Mouse (Mus musculus) naive thymus-derived CD4-positive, alpha-beta T cell, adult 5 months (primary cell): Measurements from ENCODE around the gene Olfr974. TPM values are rescaled to one million over a fixed set of nuclear protein-coding genes. Genes with fewer than 3 reads are reported as not detected.

ENCODE experiments used
- polyA plus RNA-seq: library from polyadenylated mRNA; unstranded; fragments of 100-300 nt; shearing (Covaris generic); gene quantifications from one replicate; pipeline ENCODE4 v1.2.1, GENCODE M21; 2017

Gene Olfr974
- polyA plus RNA-seq, result 0.12 TPM

GRCm38 (mm10) chr9:39937201-39937600 is at the start of gene Olfr974:
Gene Olfr974, plus strand, starts transcription at chr9:39937501.

GRCm38 (mm10) chr9:39907036-39907435 is 30.3 kb upstream of the Olfr974 start, which contains the start of gene Olfr229:
Gene Olfr229, plus strand, starts transcription at chr9:39907336.

GRCm38 (mm10) chr9:39951946-39952345 is 14.6 kb downstream of the Olfr974 start, which contains the start of gene Olfr975:
Gene Olfr975, minus strand, starts transcription at chr9:39952046.

GRCm38 (mm10) chr9:39961033-39961432 is 23.7 kb downstream of the Olfr974 start, which contains the start of gene Olfr976:
Gene Olfr976, minus strand, starts transcription at chr9:39961133.

GRCm38 (mm10) chr9:39991813-39992212 is 54.5 kb downstream of the Olfr974 start, which contains the start of gene Olfr978:
Gene Olfr978, plus strand, starts transcription at chr9:39992113.

Other genes starting within 250 kb of the Olfr974 start
- not detected for gene Olfr149, start 230.4 kb upstream of the Olfr974 start, polyA plus RNA-seq
- not detected for gene Olfr965, start 226.1 kb upstream of the Olfr974 start, polyA plus RNA-seq
- gene Olfr150, start 206.5 kb upstream of the Olfr974 start, polyA plus RNA-seq, result not detected
- not detected for gene Olfr967, start 191.3 kb upstream of the Olfr974 start, polyA plus RNA-seq
- not detected for gene Olfr968, start 154.2 kb upstream of the Olfr974 start, polyA plus RNA-seq
- not detected for gene Olfr969, start 146.6 kb upstream of the Olfr974 start, polyA plus RNA-seq
- not detected for gene Olfr970, start 128.6 kb upstream of the Olfr974 start, polyA plus RNA-seq
- gene Olfr971, start 100.6 kb upstream of the Olfr974 start, polyA plus RNA-seq, result not detected
- not detected for gene Olfr972, start 71.1 kb upstream of the Olfr974 start, polyA plus RNA-seq
- not detected for gene Olfr229, start 30.2 kb upstream of the Olfr974 start, polyA plus RNA-seq
- not detected for gene Olfr975, start 14.5 kb downstream of the Olfr974 start, polyA plus RNA-seq
- gene Olfr976, start 23.6 kb downstream of the Olfr974 start, polyA plus RNA-seq, result not detected
- gene Olfr978, start 54.6 kb downstream of the Olfr974 start, polyA plus RNA-seq, result 0.37 TPM
- not detected for gene Olfr979, start 66.0 kb downstream of the Olfr974 start, polyA plus RNA-seq
- gene Olfr980, start 72.1 kb downstream of the Olfr974 start, polyA plus RNA-seq, result not detected
- not detected for gene Olfr981, start 84.0 kb downstream of the Olfr974 start, polyA plus RNA-seq
- not detected for gene Olfr982, start 136.3 kb downstream of the Olfr974 start, polyA plus RNA-seq
- not detected for gene Olfr983, start 156.1 kb downstream of the Olfr974 start, polyA plus RNA-seq
- not detected for gene Olfr984, start 176.7 kb downstream of the Olfr974 start, polyA plus RNA-seq
- gene Olfr985, start 192.7 kb downstream of the Olfr974 start, polyA plus RNA-seq, result not detected
- not detected for gene Tmem225, start 210.6 kb downstream of the Olfr974 start, polyA plus RNA-seq
- not detected for gene Olfr986, start 243.4 kb downstream of the Olfr974 start, polyA plus RNA-seq